Mouse (Mus musculus) CH12.LX (cell line): ENCODE measurements at regions not wholly inside any gene's neighbourhood (a gene's known extent, or its start where the extent isn't known, plus 50 kb on each side); places are given as distances from the start of the nearest gene placed in this dataset.

Experiments used
- CTCF ChIP-seq, 2 experiments: IDR thresholded peaks in 1 of 2; conservative IDR thresholded peaks in 1 of 2; 2 replicates each; pipeline ENCODE4 v1.5.1; 2011 to 2012; ENCODE audit warnings: low read depth in 2 of 2, low read length in 2 of 2, improper control_type of control experiment in 1 of 2, inconsistent platforms in 1 of 2, mild to moderate bottlenecking in 1 of 2, moderate library complexity in 1 of 2
- EP300 ChIP-seq: IDR thresholded peaks from 2 replicates; pipeline ENCODE4 v1.6.1; 2011; ENCODE audit warnings: low read length, improper control_type of control experiment
- MAFK ChIP-seq: IDR thresholded peaks from 2 replicates; pipeline ENCODE4 v1.6.1; 2011; ENCODE audit warnings: low read length, improper control_type of control experiment; ENCODE audit not compliant: insufficient replicate concordance
- NRF1 ChIP-seq: IDR thresholded peaks from 2 replicates; pipeline ENCODE4 v1.6.1; 2014; ENCODE audit warnings: low read depth, mild to moderate bottlenecking, inconsistent platforms, low read length, improper control_type of control experiment, moderate library complexity
- POLR2A ChIP-seq: IDR thresholded peaks from 2 replicates; pipeline ENCODE4 v1.6.1; 2011; ENCODE audit warnings: low read depth, mild to moderate bottlenecking, improper control_type of control experiment, low read length
- POLR2AphosphoS2 ChIP-seq: IDR thresholded peaks from 2 replicates; pipeline ENCODE4 v1.6.1; 2011; ENCODE audit warnings: low read depth, low read length, improper control_type of control experiment
- TCF12 ChIP-seq: IDR thresholded peaks from 2 replicates; pipeline ENCODE4 v1.6.1; 2014; ENCODE audit warnings: low read depth, mild to moderate bottlenecking, inconsistent platforms, low read length, improper control_type of control experiment
- ZNF384 ChIP-seq: IDR thresholded peaks from 2 replicates; pipeline ENCODE4 v1.6.1; 2012; ENCODE audit warnings: low read depth, low read length, improper control_type of control experiment, inconsistent platforms

DNA sequence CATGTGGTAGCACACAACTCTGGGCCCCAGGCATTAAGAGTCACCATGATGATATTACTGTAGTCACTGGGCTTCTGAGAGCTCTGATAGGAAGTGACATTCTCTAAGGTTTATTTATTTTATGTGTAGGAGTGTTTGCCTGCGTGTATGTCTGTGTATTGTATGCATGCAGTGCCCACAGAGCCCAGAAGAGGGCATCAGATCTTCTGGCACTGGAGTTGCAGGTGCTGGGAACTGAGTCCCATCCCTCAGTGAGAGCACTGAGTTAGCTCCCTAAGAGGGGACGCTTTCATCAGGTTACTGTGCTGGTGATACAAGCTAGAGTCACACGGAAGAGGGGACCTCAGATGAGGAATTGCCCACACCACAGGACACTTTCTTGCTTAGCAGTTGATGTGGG lies 119.4 kb upstream of the Ccnd2 start:
- peak in 1 of 2 experiments; percentile 29; a peak in 1 of 4 replicates for TF ChIP-seq CTCF (conservative IDR thresholded peaks at IDR 0.05 in 1 of 2, IDR thresholded peaks at IDR 0.05 in 1 of 2; ENCODE audit: low read depth in 2 of 2, low read length in 2 of 2)
- TF ChIP-seq NRF1, result no peak
- TF ChIP-seq TCF12, result no peak
- no peak for TF ChIP-seq ZNF384
- no peak for TF ChIP-seq EP300
- TF ChIP-seq POLR2A, result no peak
- TF ChIP-seq POLR2AphosphoS2, result no peak
- TF ChIP-seq MAFK, result no peak
